Mouse (Mus musculus) right cerebral cortex, postnatal 10 days (tissue): ENCODE measurements around the gene F8.
A peak's percentile ranks its signal among the peaks of the same experiment; 100 is the strongest.

Experiments used
- DNase-seq, 2 experiments: peaks; one replicate each; pipeline ENCODE4 v3.0.0; 2021; ENCODE audit warnings: low spot score in 2 of 2

F8 gene

DNA sequence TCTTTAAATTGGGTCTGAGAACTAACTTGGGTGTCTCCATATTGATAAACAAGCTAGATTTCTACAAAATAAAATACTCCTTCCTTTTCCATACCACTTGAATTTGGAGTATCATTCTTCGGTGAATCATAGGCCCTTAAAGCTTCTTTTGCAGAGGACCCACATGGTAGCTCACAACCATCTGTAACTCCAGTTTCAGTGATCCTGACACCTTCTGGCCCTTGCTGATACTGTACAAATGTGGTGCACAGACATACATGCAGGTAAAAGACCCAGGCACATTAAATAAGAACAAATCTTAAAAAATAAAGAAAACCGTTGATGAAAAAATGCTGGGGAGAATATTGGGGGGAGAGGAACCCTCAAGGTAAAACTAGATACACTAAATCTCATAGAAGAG lies 244.2 kb downstream of the F8 start:
- no peak for DNase-seq

DNA sequence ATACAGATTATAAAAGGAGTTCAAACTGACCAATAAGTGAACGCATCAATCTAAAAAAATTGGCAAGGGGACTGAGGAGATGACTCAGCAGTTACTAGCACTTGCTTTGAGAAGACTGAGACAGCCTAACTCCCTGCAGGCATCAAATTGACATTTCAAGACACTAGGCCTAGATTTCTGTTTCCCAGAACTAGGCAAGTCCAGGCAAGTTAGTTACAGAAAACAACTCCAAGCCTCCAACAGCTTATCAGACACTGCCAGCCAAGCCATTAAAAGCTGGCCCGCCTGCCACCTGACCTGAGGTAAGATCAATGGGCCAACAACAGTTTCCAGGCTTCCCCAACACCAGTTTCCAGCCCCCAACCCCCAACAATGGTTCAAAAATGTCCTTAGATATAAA lies 244.7 kb downstream of the F8 start:
- DNase-seq = no peak

DNA sequence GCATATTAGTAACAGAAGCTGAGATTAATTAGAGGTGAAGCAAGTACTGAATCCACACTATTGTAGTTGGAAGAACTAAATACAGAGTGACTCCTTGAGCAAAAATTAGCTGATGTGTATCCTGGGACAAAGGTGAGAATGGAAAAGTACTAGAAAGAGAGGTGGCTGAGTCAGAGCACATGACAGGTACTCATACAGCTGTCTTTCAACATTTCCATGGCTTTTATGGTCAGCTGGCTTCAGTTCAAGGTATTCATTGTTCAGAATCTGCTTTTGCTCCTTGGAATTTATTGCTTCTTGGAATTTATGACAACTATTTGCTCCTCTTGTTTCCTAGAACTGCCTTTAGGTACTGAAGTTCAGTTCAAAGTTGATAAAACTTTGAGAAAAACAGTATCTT lies 245.5 kb downstream of the F8 start:
- no peak for DNase-seq

DNA sequence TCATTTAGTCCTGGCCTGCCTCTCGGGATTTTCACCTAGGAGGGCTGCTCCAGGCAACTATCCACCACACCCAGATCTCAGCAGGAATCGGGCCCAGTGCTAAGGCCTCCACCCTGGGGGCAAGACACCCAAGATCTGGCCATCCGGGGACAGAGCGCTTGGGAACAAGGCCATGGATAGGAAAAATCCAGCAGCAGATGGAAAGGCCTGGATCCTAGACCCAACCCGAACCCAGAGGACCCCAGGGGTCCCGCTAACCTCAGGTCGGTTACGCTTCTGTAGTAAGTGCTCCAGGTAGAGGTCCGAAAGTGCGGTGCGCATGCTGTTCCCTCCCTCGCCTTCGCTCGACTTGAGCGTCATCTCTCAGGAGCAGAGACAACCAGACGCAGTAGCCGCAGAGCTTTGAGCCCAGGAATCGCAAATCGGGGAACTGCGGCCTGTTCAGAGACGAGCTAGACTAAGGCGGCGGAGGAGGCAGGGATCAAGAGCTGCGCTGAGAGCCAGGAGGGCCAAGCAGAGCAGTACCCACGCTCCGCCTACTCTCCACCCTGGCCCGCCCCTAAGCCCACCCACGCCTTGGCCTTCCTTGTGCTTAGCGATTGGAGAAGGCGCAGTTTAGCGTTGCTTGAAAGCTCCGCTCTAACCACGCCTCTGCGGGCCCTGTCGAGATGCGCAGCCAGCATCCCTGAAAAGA lies 251.8 kb downstream of the F8 start, which contains the start of gene Mpp1:
Gene Mpp1, minus strand, starts transcription at position 550 of the 694 bp plus-strand sequence.
- DNase-seq = peak; percentile 80 to 82

DNA sequence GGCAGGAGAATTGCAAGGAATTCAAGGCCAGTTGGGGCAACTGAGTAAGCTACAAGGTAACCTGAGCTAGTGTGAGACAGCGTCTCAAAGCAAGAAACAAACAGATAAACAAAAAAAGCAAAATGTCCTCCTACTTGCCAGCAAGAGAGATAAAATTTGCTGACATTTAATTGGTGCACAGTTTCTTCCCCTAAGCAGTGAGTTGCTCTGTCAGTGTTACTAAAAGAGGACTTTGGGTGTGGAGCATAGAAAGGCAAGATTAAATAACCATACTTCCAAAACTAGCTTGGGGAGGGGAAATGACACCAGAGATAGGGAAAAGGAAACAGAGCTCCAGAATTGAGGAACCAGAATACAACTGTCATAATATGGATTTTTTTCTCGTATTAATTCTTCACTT lies 252.9 kb downstream of the F8 start:
- no peak for DNase-seq

DNA sequence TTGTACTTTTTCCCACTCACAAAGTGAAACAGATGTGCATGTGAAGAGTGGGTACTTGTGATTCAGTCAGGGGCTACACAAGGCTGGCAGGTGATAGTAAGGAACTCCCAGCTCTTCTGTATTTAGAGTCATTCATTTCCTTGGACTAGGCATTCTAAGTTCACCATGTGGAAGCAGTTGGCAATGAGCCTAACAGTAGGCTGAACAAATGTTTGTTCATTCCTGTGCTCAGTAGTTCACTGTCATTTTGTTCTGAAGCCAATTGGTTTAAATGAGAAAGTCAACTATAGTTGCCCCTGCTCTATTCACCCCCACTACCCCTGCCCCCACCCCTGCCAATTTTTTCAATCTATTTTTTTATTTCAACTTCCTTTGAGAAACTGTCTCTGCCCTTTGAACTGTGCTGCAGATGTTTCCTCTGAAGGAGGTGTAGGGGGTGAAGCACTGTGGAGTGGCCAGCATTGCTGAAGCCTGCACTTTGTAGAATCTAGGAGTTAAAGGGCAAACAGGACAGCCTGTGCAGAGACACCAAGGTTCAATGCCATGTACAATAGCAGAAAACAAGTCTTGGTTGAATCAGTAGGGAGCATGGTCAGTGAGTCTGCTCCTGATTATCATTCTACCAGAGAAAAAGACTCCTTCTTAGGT lies 254.0 kb downstream of the F8 start:
- no peak for DNase-seq

DNA sequence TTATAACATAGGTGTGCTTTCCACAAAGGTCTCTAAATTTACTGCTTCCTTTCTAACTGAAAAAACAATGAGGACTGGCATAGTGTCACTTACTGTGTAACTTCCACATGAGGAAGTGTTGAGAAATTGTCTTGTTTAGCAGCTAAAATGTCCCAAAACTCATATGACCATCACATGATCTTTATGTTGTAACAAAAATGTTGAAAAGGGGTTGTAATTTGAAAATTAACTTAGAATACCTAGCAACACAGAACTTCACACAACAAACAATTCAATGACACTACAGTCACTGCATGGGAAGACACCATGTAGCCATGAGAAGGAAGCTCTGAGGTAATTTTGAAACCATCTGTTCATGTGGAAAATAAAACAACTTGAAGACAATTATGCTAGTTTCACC lies 255.5 kb downstream of the F8 start:
- DNase-seq = no peak

DNA sequence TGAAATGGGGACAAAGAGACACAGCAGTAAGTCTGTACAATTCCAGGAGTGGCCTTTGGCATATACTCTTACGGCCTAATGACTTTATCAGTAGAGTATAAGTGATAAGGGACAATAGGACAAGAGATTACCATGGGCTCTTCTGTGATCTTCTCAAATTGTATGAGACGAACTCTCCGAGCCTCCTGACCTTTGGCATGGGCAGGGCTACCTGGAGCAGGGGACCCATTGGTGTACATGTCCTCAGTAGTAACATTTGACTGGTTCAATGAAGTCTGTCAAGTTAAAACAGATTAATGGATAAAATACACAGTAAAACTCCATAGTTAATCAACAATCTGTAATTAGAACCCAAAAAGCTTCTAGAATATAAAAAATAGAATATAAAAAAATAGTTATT lies 256.8 kb downstream of the F8 start:
- no peak for DNase-seq
